Mouse (Mus musculus) midbrain, embryonic 15.5 days (tissue): ENCODE results near the gene Mrpl2. TPM values are rescaled to one million over a fixed set of nuclear protein-coding genes. Genes with fewer than 3 reads are reported as not detected.

Experiments
- ATAC-seq: fragments of 200-750 bp; cut with Nextera tagmentation; replicated peaks from 2 replicates; pipeline ENCODE4 v1.8.0; 2017; ENCODE audit warnings: moderate TSS enrichment
- H3K27ac ChIP-seq: fragments of 300-500 bp; sonication (generic); 2 replicates; pipeline ENCODE4 v1.5.1; 2015; ENCODE audit warnings: mild to moderate bottlenecking, inconsistent platforms
- H3K27me3 ChIP-seq: fragments of 300-500 bp; sonication (generic); replicated peaks from 2 replicates; pipeline ENCODE4 v1.6.1; 2015; ENCODE audit warnings: inconsistent platforms
- H3K36me3 ChIP-seq: fragments of 300-500 bp; sonication (generic); replicated peaks from 2 replicates; pipeline ENCODE4 v1.6.1; 2015; ENCODE audit warnings: inconsistent platforms
- H3K4me1 ChIP-seq: fragments of 300-500 bp; sonication (generic); 2 replicates; pipeline ENCODE4 v1.6.1; 2015; ENCODE audit warnings: inconsistent platforms
- H3K4me2 ChIP-seq: fragments of 300-500 bp; sonication (generic); 2 replicates; pipeline ENCODE4 v1.6.1; 2015; ENCODE audit warnings: inconsistent platforms, mild to moderate bottlenecking, moderate library complexity
- H3K4me3 ChIP-seq: fragments of 300-500 bp; sonication (generic); 2 replicates; pipeline ENCODE4 v1.5.1; 2015; ENCODE audit warnings: mild to moderate bottlenecking, inconsistent platforms
- H3K9ac ChIP-seq: fragments of 300-500 bp; sonication (generic); 2 replicates; pipeline ENCODE4 v1.6.1; 2015; ENCODE audit warnings: mild to moderate bottlenecking, inconsistent platforms
- H3K9me3 ChIP-seq: fragments of 300-500 bp; sonication (generic); 2 replicates; pipeline ENCODE4 v1.6.1; 2016; ENCODE audit warnings: inconsistent platforms
- WGBS: fragments of 180-500 bp; shearing (Covaris S2); methylation state at CpG from one replicate; pipeline ENCODE4 v1.1.7; 2015; ENCODE audit warnings: mixed read lengths; 5-methylcytosine and 5-hydroxymethylcytosine counted together
- polyA plus RNA-seq: library from polyadenylated mRNA; unstranded; fragments of >200 nt; fragmentation: Nextera tagmentation; extraction: Ambion mirVana; gene quantifications from 2 replicates; pipeline ENCODE4 v1.2.1, GENCODE M21; 2015

The Mrpl2 gene
- polyA plus RNA-seq, 1 experiment from 2014 or later, result 74.5 TPM

DNA sequence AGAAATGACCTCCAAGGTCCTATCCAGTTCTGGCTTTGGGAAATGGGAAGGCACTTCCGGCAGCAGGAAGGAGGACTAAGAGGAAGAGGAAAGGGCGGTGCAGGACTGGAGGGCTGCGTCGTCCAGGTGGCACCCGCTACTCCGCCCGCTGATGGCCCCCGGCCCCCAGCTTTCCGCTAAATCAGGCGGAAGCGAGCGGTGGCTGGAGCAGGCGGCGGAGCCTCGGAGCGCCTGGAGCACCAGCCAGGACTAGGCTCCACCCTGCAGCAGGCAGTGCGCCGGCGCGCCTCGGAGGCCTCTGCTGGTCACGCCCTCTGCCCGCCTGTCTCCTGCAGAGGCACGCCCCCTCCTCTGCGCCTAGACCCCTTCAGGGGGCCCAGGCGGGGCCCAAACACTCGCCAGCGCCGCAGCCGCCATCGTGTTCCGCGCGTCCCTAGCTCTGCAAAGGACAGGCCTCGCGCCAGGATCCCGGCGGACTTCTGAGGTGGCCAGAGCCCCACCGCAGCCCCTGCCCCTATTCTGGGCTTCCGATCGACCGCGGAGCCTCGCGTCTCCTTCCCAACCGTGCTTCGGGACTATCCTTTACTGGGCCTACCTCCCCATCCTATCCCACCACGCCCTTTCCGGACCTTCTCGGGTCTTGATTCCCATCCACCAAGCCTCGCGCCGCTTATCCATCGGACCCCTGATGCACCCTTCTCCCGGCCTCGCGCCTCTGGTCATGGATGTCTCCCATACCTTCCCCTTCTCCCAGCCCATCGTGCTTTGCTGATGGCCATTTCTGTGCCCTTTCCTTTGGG, 4.4 kb downstream of the Mrpl2 start, which contains the start of gene Cul7:
Gene Cul7, plus strand, starts transcription at position 106 of the 800 bp plus-strand sequence.
- peaks cover 43% of the 10 kb centered on the region for H3K4me1 ChIP-seq
- H3K27me3 ChIP-seq, result no peaks in the 10 kb centered on the region
- H3K9ac ChIP-seq, result peak within 1 kb of the TSS; percentile 66
- peaks cover 24% of the 10 kb centered on the region; the same call in 1 of the 2 replicates for H3K36me3 ChIP-seq
- H3K4me3 ChIP-seq, result peak within 1 kb of the TSS; percentile 53
- ATAC-seq, result peak; percentile 93
- H3K27ac ChIP-seq, result peak within 1 kb of the TSS; percentile 87
- H3K4me2 ChIP-seq, result peak within 1 kb of the TSS; percentile 76
- H3K9me3 ChIP-seq, result no peaks in the 10 kb centered on the region
- WGBS, result under 1% methylated on average over 58 of the region's 58 CpGs

DNA sequence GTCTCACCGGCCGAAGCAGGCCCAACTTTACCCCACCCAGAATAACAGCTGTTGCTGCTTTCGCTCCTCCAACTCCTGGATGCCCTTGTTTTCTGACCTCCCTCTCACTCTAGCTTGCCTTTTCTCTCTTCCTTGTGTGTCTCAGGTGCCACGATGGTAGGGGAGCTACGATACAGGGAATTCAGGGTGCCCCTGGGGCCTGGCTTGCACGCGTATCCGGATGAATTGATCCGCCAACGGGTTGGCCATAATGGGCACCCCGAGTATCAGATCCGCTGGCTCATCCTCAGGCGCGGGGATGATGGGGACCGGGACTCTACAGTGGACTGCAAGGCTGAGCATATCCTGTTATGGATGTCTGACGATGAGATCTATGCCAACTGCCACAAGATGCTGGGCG, 5.3 kb downstream of the Mrpl2 start:
- Histone ChIP-seq H3K9me3 (no peaks in the 10 kb centered on the region), H3K27ac (peak overlapping the region; percentile 87), H3K4me3 (peak overlapping the region; percentile 53), H3K9ac (peak overlapping the region; percentile 66), H3K4me2 (peak overlapping the region; percentile 76), H3K27me3 (no peaks in the 10 kb centered on the region), H3K36me3 (peaks cover 32% of the 10 kb centered on the region), H3K4me1 (peaks cover 43% of the 10 kb centered on the region)
- WGBS, result 74% methylated on average over 17 of the region's 17 CpGs
- ATAC-seq, result no peak

- Histone ChIP-seq H3K36me3 (peaks cover 39% of the 10 kb centered on the region), H3K4me2 (peak overlapping the region; percentile 76), H3K9ac (peak overlapping the region; percentile 66; the same call in 1 of the 2 replicates), H3K4me3 (peak overlapping the region; percentile 53), H3K4me1 (peaks cover 38% of the 10 kb centered on the region), H3K27ac (no peak overlapping the region), H3K27me3 (no peaks in the 10 kb centered on the region), H3K9me3 (no peaks in the 10 kb centered on the region)
- 82% methylated on average over 20 of the region's 20 CpGs for WGBS
- no peak for ATAC-seq
These were observed 5.9 kb downstream of the Mrpl2 start for GRCm38 (mm10) chr17:46651755-46652547.

- Histone ChIP-seq H3K4me3 (no peak overlapping the region), H3K27ac (no peak overlapping the region), H3K9me3 (no peaks in the 10 kb centered on the region), H3K36me3 (peaks cover 65% of the 10 kb centered on the region), H3K27me3 (no peaks in the 10 kb centered on the region), H3K9ac (no peak overlapping the region), H3K4me2 (no peak overlapping the region), H3K4me1 (peaks cover 23% of the 10 kb centered on the region)
- 89% methylated on average over 6 of the region's 6 CpGs for WGBS
- ATAC-seq, result no peak
These were observed 10.0 kb downstream of the Mrpl2 start for GRCm38 (mm10) chr17:46656054-46656453.

DNA sequence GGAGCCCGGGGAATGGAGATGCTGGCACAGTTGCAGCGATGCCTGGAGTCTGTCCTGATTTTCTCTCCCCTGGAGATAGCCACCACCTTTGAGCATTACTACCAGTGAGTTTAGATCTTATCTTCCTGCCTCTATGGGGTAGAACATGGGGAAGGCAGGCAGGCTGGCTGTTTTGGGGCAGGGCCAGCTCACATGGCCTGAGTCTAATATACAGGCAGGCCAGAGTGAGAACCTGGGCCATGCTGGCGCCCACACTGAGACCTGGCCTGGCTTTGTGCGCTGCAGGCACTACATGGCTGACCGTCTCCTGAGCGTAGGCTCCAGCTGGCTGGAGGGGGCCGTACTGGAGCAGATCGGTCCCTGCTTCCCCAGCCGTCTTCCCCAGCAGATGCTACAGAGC, 15.3 kb downstream of the Mrpl2 start:
- no peak overlapping the region for H3K4me3 ChIP-seq
- no peaks in the 10 kb centered on the region for H3K4me1 ChIP-seq
- peaks cover 73% of the 10 kb centered on the region for H3K36me3 ChIP-seq
- H3K27ac ChIP-seq, result no peak overlapping the region
- H3K4me2 ChIP-seq, result no peak overlapping the region
- H3K27me3 ChIP-seq, result no peaks in the 10 kb centered on the region
- H3K9me3 ChIP-seq, result no peaks in the 10 kb centered on the region
- 92% methylated on average over 9 of the region's 9 CpGs for WGBS
- no peak overlapping the region for H3K9ac ChIP-seq
- ATAC-seq, result no peak

DNA sequence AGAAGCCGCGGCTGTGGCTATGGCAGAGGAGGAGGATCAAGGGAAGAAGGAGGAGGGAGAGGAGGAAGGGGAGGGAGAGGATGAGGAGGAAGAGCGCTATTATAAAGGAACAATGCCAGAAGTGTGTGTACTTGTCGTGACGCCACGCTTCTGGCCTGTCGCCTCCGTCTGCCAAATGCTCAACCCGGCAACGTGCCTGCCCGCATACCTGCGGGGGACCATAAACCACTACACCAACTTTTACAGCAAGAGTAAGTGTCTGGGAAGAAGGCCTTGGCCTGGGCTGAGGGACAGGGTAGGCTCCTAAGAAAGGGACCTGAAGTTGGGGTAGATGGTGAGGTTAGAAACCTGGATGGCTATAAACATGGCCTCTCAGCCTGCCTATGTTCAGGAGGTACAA, 16.0 kb downstream of the Mrpl2 start:
- no peak overlapping the region for H3K4me2 ChIP-seq

GRCm38 (mm10) chr17:46662730-46663129, 16.7 kb downstream of the Mrpl2 start:
- WGBS, result 88% methylated on average over 5 of the region's 5 CpGs
- Histone ChIP-seq H3K9me3 (no peaks in the 10 kb centered on the region), H3K36me3 (peaks cover 71% of the 10 kb centered on the region), H3K27me3 (no peaks in the 10 kb centered on the region), H3K4me3 (no peak overlapping the region), H3K4me1 (no peaks in the 10 kb centered on the region), H3K27ac (no peak overlapping the region), H3K9ac (no peak overlapping the region), H3K4me2 (no peak overlapping the region)
- ATAC-seq, result no peak

More for the DNA sequence above, 16.0 kb downstream of the Mrpl2 start:
- H3K4me1 ChIP-seq, result no peaks in the 10 kb centered on the region
- no peak overlapping the region for H3K4me3 ChIP-seq
- H3K27me3 ChIP-seq, result no peaks in the 10 kb centered on the region
- no peak overlapping the region for H3K27ac ChIP-seq
- 91% methylated on average over 12 of the region's 12 CpGs for WGBS
- H3K36me3 ChIP-seq, result peaks cover 73% of the 10 kb centered on the region
- ATAC-seq, result no peak
- H3K9me3 ChIP-seq, result no peaks in the 10 kb centered on the region
- no peak overlapping the region for H3K9ac ChIP-seq

DNA sequence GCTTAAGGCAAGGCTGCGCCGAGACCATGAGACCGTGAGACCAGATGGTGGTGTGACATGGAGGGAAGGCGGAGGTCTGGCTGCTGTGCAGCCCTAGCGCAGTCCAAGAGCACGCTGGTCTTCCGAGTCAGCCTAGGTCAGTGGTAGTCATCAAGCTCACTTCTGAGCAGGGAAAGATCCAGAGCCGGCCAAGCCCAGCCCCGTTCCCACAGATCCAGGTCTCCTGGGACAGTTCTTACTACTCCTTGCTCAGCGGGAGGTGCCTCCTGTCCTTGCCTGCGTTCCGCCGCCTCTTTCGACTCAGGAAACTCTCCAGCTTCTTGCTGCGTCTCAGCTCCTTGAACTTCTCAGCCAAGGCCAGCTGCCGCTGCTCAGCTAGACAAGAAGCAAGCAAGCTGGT, 21.7 kb downstream of the Mrpl2 start:
- H3K4me2 ChIP-seq, result no peak overlapping the region
- H3K4me1 ChIP-seq, result no peaks in the 10 kb centered on the region
- H3K9ac ChIP-seq, result no peak overlapping the region
- no peak overlapping the region for H3K4me3 ChIP-seq
- H3K36me3 ChIP-seq, result peaks cover 48% of the 10 kb centered on the region
- H3K27ac ChIP-seq, result no peak overlapping the region
- no peak for ATAC-seq
- no peaks in the 10 kb centered on the region for H3K27me3 ChIP-seq
- H3K9me3 ChIP-seq, result no peaks in the 10 kb centered on the region
- WGBS, result 94% methylated on average over 16 of the region's 16 CpGs

GRCm38 (mm10) chr17:46669911-46670310, 23.9 kb downstream of the Mrpl2 start:
- Histone ChIP-seq H3K9ac (no peak overlapping the region), H3K9me3 (no peaks in the 10 kb centered on the region), H3K27ac (no peak overlapping the region), H3K4me3 (no peak overlapping the region), H3K27me3 (no peaks in the 10 kb centered on the region), H3K4me1 (peaks cover 16% of the 10 kb centered on the region), H3K36me3 (peaks cover 29% of the 10 kb centered on the region), H3K4me2 (no peak overlapping the region)
- 97% methylated on average over 10 of the region's 10 CpGs for WGBS
- no peak for ATAC-seq

GRCm38 (mm10) chr17:46673850-46674529, 28.0 kb downstream of the Mrpl2 start, which contains the start of gene Rrp36:
Gene Rrp36, minus strand, starts transcription at chr17:46674352.
- peak within 1 kb of the TSS; percentile 65 for H3K27ac ChIP-seq
- H3K27me3 ChIP-seq, result no peaks in the 10 kb centered on the region
- H3K9me3 ChIP-seq, result no peaks in the 10 kb centered on the region
- WGBS, result 1% methylated on average over 42 of the region's 43 CpGs
- ATAC-seq, result peak; percentile 90
- H3K4me2 ChIP-seq, result peak within 1 kb of the TSS; percentile 78
- H3K4me3 ChIP-seq, result peak within 1 kb of the TSS; percentile 71
- peak within 1 kb of the TSS; percentile 61 for H3K9ac ChIP-seq
- peaks cover 25% of the 10 kb centered on the region for H3K4me1 ChIP-seq
- H3K36me3 ChIP-seq, result peaks cover 34% of the 10 kb centered on the region

GRCm38 (mm10) chr17:46674530-46675283, 28.7 kb downstream of the Mrpl2 start:
- WGBS, result 18% methylated on average over 15 of the region's 15 CpGs
- Histone ChIP-seq H3K27ac (peak overlapping the region; percentile 65), H3K4me2 (peak overlapping the region; percentile 78), H3K9ac (peak overlapping the region; percentile 5), H3K27me3 (no peaks in the 10 kb centered on the region), H3K4me3 (peak overlapping the region; percentile 71), H3K9me3 (no peaks in the 10 kb centered on the region), H3K36me3 (peaks cover 27% of the 10 kb centered on the region), H3K4me1 (peaks cover 32% of the 10 kb centered on the region)
- ATAC-seq, result peak; percentile 48
